Mouse (Mus musculus): ENCODE measurements around the gene Bspry. TPM values are rescaled to one million over a fixed set of nuclear protein-coding genes. Genes with fewer than 3 reads are reported as not detected.

The Bspry gene
- polyA plus RNA-seq (2015; fragmentation: Nextera tagmentation; extraction: Ambion mirVana): 7.5 and 8.6 TPM in 2 replicates

DNA sequence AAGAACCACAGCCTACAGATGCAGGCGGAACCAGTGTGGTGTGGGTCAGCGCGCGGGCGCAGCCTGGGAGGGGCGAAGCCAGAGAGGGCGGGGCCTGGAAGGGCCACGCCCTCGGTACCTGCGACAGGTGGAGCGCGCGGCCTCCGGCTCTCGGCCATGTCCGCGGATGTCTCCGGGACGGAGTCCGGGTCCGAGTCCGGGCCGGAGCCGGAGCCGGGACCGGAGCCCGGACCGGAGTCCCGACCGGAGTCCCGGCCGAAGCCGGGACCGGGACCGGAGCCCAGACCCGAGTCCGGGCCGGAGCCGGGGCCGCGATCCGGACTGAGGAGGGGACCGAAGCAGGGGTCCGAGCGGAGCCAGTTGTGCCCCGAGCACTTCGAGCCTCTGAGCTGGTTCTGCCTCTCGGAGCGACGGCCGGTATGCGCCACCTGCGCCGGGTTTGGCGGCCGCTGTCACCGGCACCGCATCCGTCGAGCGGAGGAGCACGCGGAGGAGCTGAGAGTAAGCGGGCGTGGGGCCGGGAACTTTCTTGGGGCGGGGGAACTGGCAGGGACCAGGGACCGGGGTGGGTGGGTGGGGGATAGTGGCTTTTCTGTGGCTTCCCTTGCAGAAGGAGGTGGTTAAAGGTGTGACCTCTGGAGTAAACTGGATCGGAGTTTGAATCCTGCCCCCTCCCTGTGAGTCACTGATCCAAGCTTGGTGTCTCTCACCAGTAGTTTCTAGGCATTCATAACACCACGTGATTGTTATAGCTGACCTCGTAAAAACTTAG lies at the start of gene Bspry:
Gene Bspry, plus strand, starts transcription at position 117 of the 772 bp plus-strand sequence.

DNA sequence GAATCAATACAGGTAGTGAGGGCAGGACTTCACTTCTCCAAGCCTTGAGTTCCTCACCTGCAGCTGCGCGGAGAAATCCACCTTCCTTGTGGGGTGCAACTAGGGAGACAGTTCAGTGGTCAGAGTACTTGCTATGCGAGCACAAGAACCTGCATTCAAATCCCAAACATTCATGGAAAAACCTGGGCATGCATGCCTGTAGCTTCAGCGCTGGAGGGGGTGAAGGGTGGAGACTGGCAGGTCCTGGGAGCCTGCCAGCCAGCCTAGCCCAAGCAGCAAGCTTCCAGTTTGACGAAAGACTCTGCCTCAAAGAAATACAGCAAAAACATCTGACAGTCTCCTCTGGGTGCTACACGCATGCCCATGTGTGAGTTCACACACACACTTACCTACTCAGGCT lies 44.8 kb upstream of the Bspry start, which contains the start of gene Rnf183:
Gene Rnf183, minus strand, starts transcription at position 172 of the 400 bp plus-strand sequence.

DNA sequence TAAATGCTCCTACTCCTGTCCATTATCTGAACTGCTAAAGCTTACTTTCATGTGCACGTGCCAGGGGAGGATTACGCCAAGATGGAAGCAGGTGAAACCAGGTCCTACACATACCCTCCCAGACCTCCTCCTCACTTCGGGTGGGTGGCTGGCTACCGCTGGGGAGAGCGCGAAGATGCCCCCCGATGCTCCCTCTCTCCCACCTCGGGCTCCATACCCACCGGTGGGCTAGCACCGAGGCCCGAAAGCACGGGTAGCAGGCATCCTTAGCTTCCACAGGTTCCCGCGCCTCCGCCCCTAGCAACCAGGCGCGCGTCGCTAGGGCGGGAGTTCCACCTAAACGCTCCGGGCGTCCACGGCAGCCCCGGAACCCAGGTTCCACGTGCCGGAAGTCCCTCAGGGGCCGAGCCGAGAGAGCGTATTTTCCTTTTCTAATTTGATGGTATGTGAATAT lies 9.2 kb upstream of the Bspry start, which contains the start of gene Wdr31:
Gene Wdr31, minus strand, starts transcription at position 299 of the 454 bp plus-strand sequence.

DNA sequence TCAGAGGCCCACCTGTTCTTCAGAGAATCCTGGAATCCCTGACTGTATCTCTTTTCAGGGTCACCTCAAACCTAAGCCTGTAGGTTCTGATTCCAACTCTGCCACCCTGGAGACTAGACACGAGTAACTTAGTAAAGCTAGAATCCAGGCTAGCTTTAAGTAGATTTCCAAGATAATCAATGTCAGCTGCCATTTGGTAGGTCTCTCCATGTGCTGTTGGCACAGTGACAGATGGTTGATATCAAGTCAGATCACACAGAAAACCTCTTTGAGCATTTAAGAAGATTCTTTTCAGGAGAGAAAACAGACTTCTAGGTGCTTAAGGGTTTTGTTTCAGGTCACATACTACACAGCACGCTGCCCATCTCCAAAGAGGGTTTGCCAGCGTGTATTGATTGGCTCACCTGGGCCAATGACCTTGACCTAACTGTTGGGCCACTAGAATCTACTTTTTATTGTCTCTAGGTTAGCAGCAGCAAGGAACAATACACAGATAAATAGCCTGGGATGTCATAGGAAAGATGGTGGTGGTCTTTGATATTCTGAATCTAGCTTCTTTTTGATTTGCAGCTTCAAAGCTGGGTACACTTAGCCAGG lies 23.6 kb downstream of the Bspry start, which contains the start of gene Hdhd3:
Gene Hdhd3, minus strand, starts transcription at position 94 of the 597 bp plus-strand sequence.

DNA sequence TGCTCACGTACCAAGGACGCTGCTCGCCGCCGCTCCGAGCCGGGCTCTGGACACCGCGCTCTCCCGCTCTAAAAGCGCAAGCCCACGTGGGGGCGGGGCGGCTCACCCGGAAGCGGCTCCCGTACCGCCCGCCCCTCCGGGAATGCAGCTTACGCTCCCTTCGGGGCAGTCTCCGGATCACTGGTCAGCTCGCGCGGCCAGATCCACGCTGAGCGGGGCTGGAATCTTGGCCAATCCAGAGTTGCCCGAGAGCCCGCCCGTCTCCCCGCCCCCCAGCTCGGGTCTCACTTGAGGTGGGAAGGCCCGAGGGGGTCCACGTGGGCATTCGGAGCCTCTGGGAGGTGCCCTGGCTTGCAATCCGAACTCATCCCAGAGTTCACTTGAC lies 40.0 kb downstream of the Bspry start, which contains the start of gene Alad:
Gene Alad, minus strand, starts transcription at position 70 of the 385 bp plus-strand sequence.

DNA sequence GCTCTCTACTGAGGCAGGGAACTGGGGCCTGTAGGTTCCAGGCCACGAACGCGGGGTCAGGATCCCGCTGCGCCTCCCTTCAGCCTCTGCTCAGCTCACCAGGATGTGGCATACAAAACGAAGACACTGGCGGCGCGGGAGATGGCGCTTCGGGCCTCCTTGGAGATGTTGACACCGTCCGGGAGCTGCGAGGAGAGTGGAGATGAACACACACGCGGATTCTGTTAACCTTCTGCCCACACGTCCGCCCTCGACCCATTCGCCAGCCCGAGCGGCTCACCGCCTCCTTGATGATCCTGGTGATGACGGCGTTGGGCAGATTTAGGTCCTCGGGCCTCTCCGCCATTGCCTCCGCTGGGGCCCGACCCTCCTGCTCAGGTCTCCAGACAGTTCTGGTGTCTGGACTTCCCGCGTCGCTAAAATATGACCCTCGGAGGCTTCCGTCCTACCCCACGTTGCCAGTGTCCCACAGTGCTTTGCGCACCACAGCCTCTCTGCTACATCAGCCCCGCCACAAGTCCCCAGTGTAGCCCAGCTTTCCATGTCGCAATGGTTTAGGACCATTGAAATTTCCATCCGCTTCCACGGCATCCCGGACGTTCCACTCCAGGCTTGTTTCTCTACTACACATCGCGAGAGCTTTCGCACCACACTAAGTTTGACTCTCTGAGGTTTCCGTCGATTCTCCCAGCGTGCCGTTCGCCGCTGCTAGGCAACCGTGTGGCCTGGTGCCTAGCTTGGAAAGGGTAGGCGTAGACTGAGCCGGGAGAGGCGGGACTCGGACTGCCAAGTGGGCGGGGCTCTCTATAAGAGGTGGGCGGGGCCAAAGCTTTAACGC lies 45.0 kb downstream of the Bspry start, which contains the start of the genes Pole3 and 4933430I17Rik:
Gene Pole3, minus strand, starts transcription at position 418 of the 838 bp plus-strand sequence.
Gene 4933430I17Rik, plus strand, starts transcription at position 719 of the 838 bp plus-strand sequence.

Other genes starting within 250 kb of the Bspry start
- 6.3 and 6.6 TPM in 2 replicates for gene Zfp37, start 249.0 kb upstream of the Bspry start, polyA plus RNA-seq (2015; fragmentation: Nextera tagmentation; extraction: Ambion mirVana)
- 18.9 and 23.9 TPM in 2 replicates for gene Slc31a2, start 217.5 kb upstream of the Bspry start, polyA plus RNA-seq (2015; fragmentation: Nextera tagmentation; extraction: Ambion mirVana)
- 16.1 and 19.1 TPM in 2 replicates for gene Fkbp15, start 119.5 kb upstream of the Bspry start, polyA plus RNA-seq (2015; fragmentation: Nextera tagmentation; extraction: Ambion mirVana)
- gene Slc31a1, start 119.3 kb upstream of the Bspry start, polyA plus RNA-seq (2015; fragmentation: Nextera tagmentation; extraction: Ambion mirVana): 23.5 and 27.8 TPM in 2 replicates
- 80.3 and 86.8 TPM in 2 replicates for gene Cdc26, start 71.4 kb upstream of the Bspry start, polyA plus RNA-seq (2015; fragmentation: Nextera tagmentation; extraction: Ambion mirVana)
- 7.8 and 8.0 TPM in 2 replicates for gene Prpf4, start 71.3 kb upstream of the Bspry start, polyA plus RNA-seq (2015; fragmentation: Nextera tagmentation; extraction: Ambion mirVana)
- not detected in 2 replicates for gene Rnf183, start 44.8 kb upstream of the Bspry start, polyA plus RNA-seq (2015; fragmentation: Nextera tagmentation; extraction: Ambion mirVana)
- 2.6 and 3.5 TPM in 2 replicates for gene Wdr31, start 9.2 kb upstream of the Bspry start, polyA plus RNA-seq (2015; fragmentation: Nextera tagmentation; extraction: Ambion mirVana)
- 11.5 and 15.8 TPM in 2 replicates for gene Hdhd3, start 23.4 kb downstream of the Bspry start, polyA plus RNA-seq (2015; fragmentation: Nextera tagmentation; extraction: Ambion mirVana)
- 56.3 and 60.7 TPM in 2 replicates for gene Alad, start 39.9 kb downstream of the Bspry start, polyA plus RNA-seq (2015; fragmentation: Nextera tagmentation; extraction: Ambion mirVana)
- gene Pole3, start 45.0 kb downstream of the Bspry start, polyA plus RNA-seq (2015; fragmentation: Nextera tagmentation; extraction: Ambion mirVana): 37.5 and 39.9 TPM in 2 replicates
- gene 4933430I17Rik, start 45.3 kb downstream of the Bspry start, polyA plus RNA-seq (2015; fragmentation: Nextera tagmentation; extraction: Ambion mirVana): 0.16 and 0.40 TPM in 2 replicates
- 25.3 and 28.9 TPM in 2 replicates for gene Rgs3, start 79.8 kb downstream of the Bspry start, polyA plus RNA-seq (2015; fragmentation: Nextera tagmentation; extraction: Ambion mirVana)